Mouse (Mus musculus): ENCODE measurements at regions not wholly inside any gene's neighbourhood (a gene's known extent, or its start where the extent isn't known, plus 50 kb on each side); places are given as distances from the start of the nearest gene placed in this dataset.

GRCm38 (mm10) chr13:111356520-111357456 is 102.0 kb downstream of the Actbl2 start:
- no peak for ATAC-seq
- no peak overlapping the region for H3K4me2 ChIP-seq (ENCODE audit: low read depth, low read length)
- no peaks in the 10 kb centered on the region for H3K9me3 ChIP-seq (ENCODE audit: low read length)
- no peak overlapping the region for H3K4me3 ChIP-seq (ENCODE audit: low read depth, low read length)
- H3K27ac ChIP-seq (ENCODE audit: low read depth), result no peak overlapping the region
- DNase-seq, result no peak
- H3K4me1 ChIP-seq (ENCODE audit: insufficient read depth), result no peaks in the 10 kb centered on the region
- 80% methylated on average over 9 of the region's 9 CpGs for WGBS (ENCODE audit: insufficient replicate concordance)
- no peaks in the 10 kb centered on the region for H3K27me3 ChIP-seq (ENCODE audit: insufficient read depth, low read length)
- no peak for TF ChIP-seq CTCF (IDR thresholded peaks at IDR 0.05; ENCODE audit: low read depth)
- TF ChIP-seq EP300 (IDR thresholded peaks at IDR 0.05; ENCODE audit: low read depth), result no peak
- no peak overlapping the region for H3K9ac ChIP-seq (replicated peaks)
- H3K36me3 ChIP-seq (replicated peaks; ENCODE audit: insufficient read depth, low read length), result no peaks in the 10 kb centered on the region

- no peak overlapping the region for H3K4me2 ChIP-seq (ENCODE audit: low read depth, low read length)
- H3K36me3 ChIP-seq (replicated peaks; ENCODE audit: insufficient read depth, low read length), result no peaks in the 10 kb centered on the region
- H3K4me3 ChIP-seq (ENCODE audit: low read depth, low read length), result no peak overlapping the region
- H3K9me3 ChIP-seq (ENCODE audit: low read length), result peaks cover 2% of the 10 kb centered on the region; the same call in 1 of the 2 replicates
- H3K9ac ChIP-seq (replicated peaks), result no peak overlapping the region
- TF ChIP-seq CTCF (IDR thresholded peaks at IDR 0.05; ENCODE audit: low read depth) (no peak), EP300 (IDR thresholded peaks at IDR 0.05; ENCODE audit: low read depth) (no peak)
- no peak for DNase-seq
- no peak for ATAC-seq
- H3K4me1 ChIP-seq (ENCODE audit: insufficient read depth), result no peaks in the 10 kb centered on the region
- WGBS (ENCODE audit: insufficient replicate concordance), result 70% methylated on average over 4 of the region's 4 CpGs
- H3K27ac ChIP-seq (ENCODE audit: low read depth), result no peak overlapping the region
- H3K27me3 ChIP-seq (ENCODE audit: insufficient read depth, low read length), result no peaks in the 10 kb centered on the region
Observed at GRCm38 (mm10) chr13:111361456-111361855, 106.6 kb downstream of the Actbl2 start.

GRCm38 (mm10) chr13:111363176-111363739 is 108.4 kb downstream of the Actbl2 start:
- H3K4me1 ChIP-seq (ENCODE audit: insufficient read depth), result no peaks in the 10 kb centered on the region
- ATAC-seq (no peak), DNase-seq (no peak)
- no peaks in the 10 kb centered on the region for H3K27me3 ChIP-seq (ENCODE audit: insufficient read depth, low read length)
- no peak overlapping the region for H3K4me3 ChIP-seq (ENCODE audit: low read depth, low read length)
- no peak overlapping the region for H3K27ac ChIP-seq (ENCODE audit: low read depth)
- TF ChIP-seq EP300 (IDR thresholded peaks at IDR 0.05; ENCODE audit: low read depth), result no peak
- no peak for TF ChIP-seq CTCF (IDR thresholded peaks at IDR 0.05; ENCODE audit: low read depth)
- WGBS (ENCODE audit: insufficient replicate concordance), result 59% methylated on average over 5 of the region's 5 CpGs
- H3K9me3 ChIP-seq (ENCODE audit: low read length), result peaks cover 2% of the 10 kb centered on the region; the same call in 1 of the 2 replicates
- no peak overlapping the region for H3K9ac ChIP-seq (replicated peaks)
- H3K4me2 ChIP-seq (ENCODE audit: low read depth, low read length), result no peak overlapping the region
- H3K36me3 ChIP-seq (replicated peaks; ENCODE audit: insufficient read depth, low read length), result no peaks in the 10 kb centered on the region

- peaks cover 2% of the 10 kb centered on the region; the same call in 1 of the 2 replicates for H3K9me3 ChIP-seq (ENCODE audit: low read length)
- no peak for ATAC-seq
- no peaks in the 10 kb centered on the region for H3K4me1 ChIP-seq (ENCODE audit: insufficient read depth)
- no peak overlapping the region for H3K4me2 ChIP-seq (ENCODE audit: low read depth, low read length)
- no peak for TF ChIP-seq CTCF (IDR thresholded peaks at IDR 0.05; ENCODE audit: low read depth)
- no peak for TF ChIP-seq EP300 (IDR thresholded peaks at IDR 0.05; ENCODE audit: low read depth)
- 83% methylated on average over 8 of the region's 8 CpGs for WGBS (ENCODE audit: insufficient replicate concordance)
- H3K4me3 ChIP-seq (ENCODE audit: low read depth, low read length), result no peak overlapping the region
- H3K27ac ChIP-seq (ENCODE audit: low read depth), result no peak overlapping the region
- no peak for DNase-seq
- H3K27me3 ChIP-seq (ENCODE audit: insufficient read depth, low read length), result no peaks in the 10 kb centered on the region
- no peaks in the 10 kb centered on the region for H3K36me3 ChIP-seq (replicated peaks; ENCODE audit: insufficient read depth, low read length)
- H3K9ac ChIP-seq (replicated peaks), result no peak overlapping the region
Observed at GRCm38 (mm10) chr13:111366871-111367270, 112.1 kb downstream of the Actbl2 start.

GRCm38 (mm10) chr13:111367620-111368019 is 112.8 kb downstream of the Actbl2 start:
- Histone ChIP-seq H3K4me1 (ENCODE audit: insufficient read depth) (no peaks in the 10 kb centered on the region), H3K4me3 (ENCODE audit: low read depth, low read length) (no peak overlapping the region), H3K27ac (ENCODE audit: low read depth) (no peak overlapping the region), H3K36me3 (replicated peaks; ENCODE audit: insufficient read depth, low read length) (no peaks in the 10 kb centered on the region), H3K9ac (replicated peaks) (no peak overlapping the region), H3K4me2 (ENCODE audit: low read depth, low read length) (no peak overlapping the region), H3K9me3 (ENCODE audit: low read length) (peaks cover 2% of the 10 kb centered on the region; the same call in 1 of the 2 replicates), H3K27me3 (ENCODE audit: insufficient read depth, low read length) (no peaks in the 10 kb centered on the region)
- DNase-seq (no peak), ATAC-seq (no peak)
- 64% methylated on average over 3 of the region's 3 CpGs for WGBS (ENCODE audit: insufficient replicate concordance)
- TF ChIP-seq EP300 (IDR thresholded peaks at IDR 0.05; ENCODE audit: low read depth), result no peak
- no peak for TF ChIP-seq CTCF (IDR thresholded peaks at IDR 0.05; ENCODE audit: low read depth)

- H3K27ac ChIP-seq (ENCODE audit: low read depth), result no peak overlapping the region
- no peaks in the 10 kb centered on the region for H3K4me1 ChIP-seq (ENCODE audit: insufficient read depth)
- H3K9me3 ChIP-seq (ENCODE audit: low read length), result peaks cover 2% of the 10 kb centered on the region; the same call in 1 of the 2 replicates
- WGBS (ENCODE audit: insufficient replicate concordance), result 72% methylated on average over 3 of the region's 3 CpGs
- H3K9ac ChIP-seq (replicated peaks), result no peak overlapping the region
- no peak for ATAC-seq
- DNase-seq, result no peak
- TF ChIP-seq EP300 (IDR thresholded peaks at IDR 0.05; ENCODE audit: low read depth), result no peak
- TF ChIP-seq CTCF (IDR thresholded peaks at IDR 0.05; ENCODE audit: low read depth), result no peak
- H3K27me3 ChIP-seq (ENCODE audit: insufficient read depth, low read length), result no peaks in the 10 kb centered on the region
- no peak overlapping the region for H3K4me2 ChIP-seq (ENCODE audit: low read depth, low read length)
- H3K36me3 ChIP-seq (replicated peaks; ENCODE audit: insufficient read depth, low read length), result no peaks in the 10 kb centered on the region
- H3K4me3 ChIP-seq (ENCODE audit: low read depth, low read length), result no peak overlapping the region
Observed at GRCm38 (mm10) chr13:111369916-111370315, 115.1 kb downstream of the Actbl2 start.
